ENCODE assay signal across 9 mouse cellular contexts in genomic region chr11:88071113-88071512, GRCm38 (mm10). TPM values are rescaled to one million over a fixed set of nuclear protein-coding genes. Genes with fewer than 3 reads are reported as not detected.
A peak's percentile ranks its signal among the peaks of the same experiment; 100 is the strongest.
DNase-seq lines count a peak whose midpoint lies in the region; ATAC-seq and TF ChIP-seq lines count a peak whose summit lies in the region.
"Had no signal": no experiment of that assay in that cellular context is flagged by ENCODE, and none has a peak within 500 bp of the region (broad histone marks: within the 10 kb centered on the region; RNA-seq: fewer than 3 reads in every experiment).

No protein-coding gene starts in this region.

- no peaks in the 10 kb centered on the region for H3K27me3 ChIP-seq in heart, embryonic 11.5 days (ENCODE audit: control insufficient read depth, insufficient read depth, low read length)
- no peaks in the 10 kb centered on the region for H3K27me3 ChIP-seq in embryonic facial prominence, embryonic 11.5 days (ENCODE audit: control insufficient read depth, insufficient read depth, low read length)
- H3K27me3 ChIP-seq in hindbrain, embryonic 14.5 days (ENCODE audit: control insufficient read depth, insufficient read depth, low read length), result no peaks in the 10 kb centered on the region
- H3K27me3 ChIP-seq in midbrain, embryonic 13.5 days, result no peaks in the 10 kb centered on the region
- H3K27me3 ChIP-seq in kidney, adult 2 months (replicated peaks; ENCODE audit: control insufficient read depth, insufficient read depth, low read length), result no peaks in the 10 kb centered on the region

- WGBS in heart, embryonic 11.5 days (ENCODE audit: insufficient replicate concordance), result 68% methylated on average over 5 of the region's 5 CpGs
- WGBS in embryonic facial prominence, embryonic 11.5 days, result 37% methylated on average over 5 of the region's 5 CpGs
- 41% methylated on average over 5 of the region's 5 CpGs for WGBS in hindbrain, embryonic 14.5 days
- WGBS in midbrain, embryonic 13.5 days, result 32% methylated on average over 5 of the region's 5 CpGs
- 20% methylated on average over 5 of the region's 5 CpGs for WGBS in kidney, adult 2 months

- peaks cover 18% of the 10 kb centered on the region for H3K4me1 ChIP-seq in heart, embryonic 11.5 days (ENCODE audit: control insufficient read depth, insufficient read depth, low read length)
- peaks cover 3% of the 10 kb centered on the region for H3K4me1 ChIP-seq in embryonic facial prominence, embryonic 11.5 days (ENCODE audit: control insufficient read depth, insufficient read depth, low read length)
- H3K4me1 ChIP-seq in hindbrain, embryonic 14.5 days (replicated peaks; ENCODE audit: control insufficient read depth, insufficient read depth, low read length), result peaks cover 47% of the 10 kb centered on the region
- H3K4me1 ChIP-seq in midbrain, embryonic 13.5 days (replicated peaks), result peaks cover 75% of the 10 kb centered on the region
- H3K4me1 ChIP-seq in kidney, adult 2 months (ENCODE audit: control insufficient read depth, insufficient read depth, low read length), result peaks cover 14% of the 10 kb centered on the region

- no peak for ATAC-seq in heart, embryonic 11.5 days (replicated peaks; ENCODE audit: insufficient number of reproducible peaks, low FRiP score, low TSS enrichment)
- no peak for ATAC-seq in embryonic facial prominence, embryonic 11.5 days (replicated peaks; ENCODE audit: insufficient number of reproducible peaks, low FRiP score, low TSS enrichment, low read depth)
- ATAC-seq in hindbrain, embryonic 14.5 days (ENCODE audit: low FRiP score), result no peak
- no peak for ATAC-seq in midbrain, embryonic 13.5 days

- no peak overlapping the region for H3K27ac ChIP-seq in heart, embryonic 11.5 days (ENCODE audit: low read depth, low read length)
- no peak overlapping the region for H3K27ac ChIP-seq in embryonic facial prominence, embryonic 11.5 days (replicated peaks; ENCODE audit: low read depth, low read length)
- no peak overlapping the region; the same call in 1 of the 2 replicates for H3K27ac ChIP-seq in hindbrain, embryonic 14.5 days
- no peak overlapping the region for H3K27ac ChIP-seq in midbrain, embryonic 13.5 days
- no peak overlapping the region for H3K27ac ChIP-seq in kidney, adult 2 months (ENCODE audit: insufficient read depth, low read depth, low read length)

- intact Hi-C loops in heart, postnatal 10 days (cut with DNase I), result loop anchor here (2.0 kb wide), 1 partner anchor 14 kb away; no protein-coding TSS in a partner anchor
- intact Hi-C loops in left cerebral cortex, postnatal 25 days (cut with DNase I), result loop anchor here (5.0 kb wide), 1 partner anchor 751 kb away; no protein-coding TSS in a partner anchor

- H3K9ac ChIP-seq in heart, embryonic 11.5 days (ENCODE audit: low read depth, low read length), result no peak overlapping the region
- H3K9ac ChIP-seq in embryonic facial prominence, embryonic 11.5 days (replicated peaks; ENCODE audit: low read length), result peak overlapping the region; percentile 23
- H3K9ac ChIP-seq in hindbrain, embryonic 14.5 days, result peak overlapping the region; percentile 96; the same call in 1 of the 2 replicates
- peak overlapping the region; percentile 19; the same call in 1 of the 2 replicates for H3K9ac ChIP-seq in midbrain, embryonic 13.5 days (replicated peaks)

- TF ChIP-seq POLR2A in kidney, adult 2 months (IDR thresholded peaks at IDR 0.05; ENCODE audit: low read depth, low read length), result no peak

- no peaks in the 10 kb centered on the region for H3K9me3 ChIP-seq in heart, embryonic 11.5 days (replicated peaks; ENCODE audit: control insufficient read depth, low read length)
- H3K9me3 ChIP-seq in embryonic facial prominence, embryonic 11.5 days (replicated peaks; ENCODE audit: control insufficient read depth, low read length), result no peaks in the 10 kb centered on the region
- no peaks in the 10 kb centered on the region for H3K9me3 ChIP-seq in hindbrain, embryonic 14.5 days (ENCODE audit: control insufficient read depth, low read length)
- H3K9me3 ChIP-seq in midbrain, embryonic 13.5 days, result no peaks in the 10 kb centered on the region

- peaks cover 6% of the 10 kb centered on the region for H3K36me3 ChIP-seq in heart, embryonic 11.5 days (ENCODE audit: control insufficient read depth, insufficient read depth, low read length)
- peaks cover 5% of the 10 kb centered on the region; the same call in 1 of the 2 replicates for H3K36me3 ChIP-seq in embryonic facial prominence, embryonic 11.5 days (replicated peaks; ENCODE audit: control insufficient read depth, insufficient read depth, low read depth, low read length)
- H3K36me3 ChIP-seq in hindbrain, embryonic 14.5 days (replicated peaks; ENCODE audit: control insufficient read depth, insufficient read depth), result peaks cover 31% of the 10 kb centered on the region
- H3K36me3 ChIP-seq in midbrain, embryonic 13.5 days, result peaks cover 26% of the 10 kb centered on the region
- H3K36me3 ChIP-seq in kidney, adult 2 months (ENCODE audit: control insufficient read depth, insufficient read depth, low read length), result peaks cover 2% of the 10 kb centered on the region; the same call in 1 of the 2 replicates

- H3K4me3 ChIP-seq in heart, embryonic 11.5 days (ENCODE audit: low read depth, low read length), result no peak overlapping the region
- H3K4me3 ChIP-seq in embryonic facial prominence, embryonic 11.5 days (ENCODE audit: low read depth, low read length), result peak overlapping the region; percentile 18
- H3K4me3 ChIP-seq in hindbrain, embryonic 14.5 days (replicated peaks; ENCODE audit: low read length), result peak overlapping the region; percentile 81
- peak overlapping the region; percentile 99 for H3K4me3 ChIP-seq in midbrain, embryonic 13.5 days (replicated peaks)
- H3K4me3 ChIP-seq in kidney, adult 2 months (ENCODE audit: insufficient read depth, low read depth, low read length), result no peak overlapping the region

- peak overlapping the region; percentile 94 for H3K4me2 ChIP-seq in heart, embryonic 11.5 days
- H3K4me2 ChIP-seq in embryonic facial prominence, embryonic 11.5 days (ENCODE audit: low read depth, low read length), result peak overlapping the region; percentile 79
- H3K4me2 ChIP-seq in hindbrain, embryonic 14.5 days (replicated peaks), result peak overlapping the region; percentile 84
- peak overlapping the region; percentile 80 for H3K4me2 ChIP-seq in midbrain, embryonic 13.5 days (replicated peaks)

- no peak for TF ChIP-seq CTCF in kidney, adult 2 months (conservative IDR thresholded peaks at IDR 0.05; ENCODE audit: insufficient read depth, insufficient read length, low read depth, low read length)

- DNase-seq in heart, postnatal 10 days, result no peak
- no peak for DNase-seq in embryonic facial prominence, embryonic 11.5 days (ENCODE audit: low spot score)
- no peak for DNase-seq in hindbrain, embryonic 14.5 days (ENCODE audit: low spot score)
- no peak for DNase-seq in left cerebral cortex, postnatal 25 days (ENCODE audit: low spot score in 2 of 2)
- no peak for DNase-seq in urinary bladder, postnatal 4 days (ENCODE audit: low spot score in 2 of 2)
- no peak for DNase-seq in kidney, adult 2 months
- DNase-seq: cerebellum, adult 11 months had no signal

RNA-seq across cellular contexts. Expression of gene Vezf1, which starts 3.0 kb away (rescaled TPM):
- polyA plus RNA-seq in heart, embryonic 11.5 days (2014; fragmentation: Nextera tagmentation; extraction: Ambion mirVana), result 24.8 and 26.4 TPM in 2 replicates
- 10 to 100 TPM; 44.9 to 45.7 TPM for total RNA-seq in heart, postnatal 10 days (2021)
- polyA plus RNA-seq in embryonic facial prominence, embryonic 11.5 days (2014; fragmentation: Nextera tagmentation; extraction: Ambion mirVana), result 63.1 and 69.3 TPM in 2 replicates
- 48.3 and 50.2 TPM in 2 replicates for polyA plus RNA-seq in hindbrain, embryonic 14.5 days (2014; fragmentation: Nextera tagmentation; extraction: Ambion mirVana)
- 67.2 and 70.1 TPM in 2 replicates for polyA plus RNA-seq in midbrain, embryonic 13.5 days (2015; fragmentation: Nextera tagmentation; extraction: Ambion mirVana)
- 10 to 100 TPM; 23.6 to 25.8 TPM for total RNA-seq in left cerebral cortex, postnatal 25 days (2021)
- 17.9 and 21.4 TPM in 2 replicates for polyA plus RNA-seq in kidney, adult 2 months (2012; rRNA removed)

RNA-seq across cellular contexts. Expression of gene Srsf1, which starts 23.9 kb away (rescaled TPM):
- 205 and 242 TPM in 2 replicates for polyA plus RNA-seq in heart, embryonic 11.5 days (2014; fragmentation: Nextera tagmentation; extraction: Ambion mirVana)
- total RNA-seq in heart, postnatal 10 days (2021), result 100 to 1,000 TPM; 156 to 160 TPM
- 525 and 569 TPM in 2 replicates for polyA plus RNA-seq in embryonic facial prominence, embryonic 11.5 days (2014; fragmentation: Nextera tagmentation; extraction: Ambion mirVana)
- 252 and 290 TPM in 2 replicates for polyA plus RNA-seq in hindbrain, embryonic 14.5 days (2014; fragmentation: Nextera tagmentation; extraction: Ambion mirVana)
- 313 and 341 TPM in 2 replicates for polyA plus RNA-seq in midbrain, embryonic 13.5 days (2015; fragmentation: Nextera tagmentation; extraction: Ambion mirVana)
- total RNA-seq in left cerebral cortex, postnatal 25 days (2021), result 100 to 1,000 TPM; 177 to 190 TPM
- 56.6 and 59.8 TPM in 2 replicates for polyA plus RNA-seq in kidney, adult 2 months (2012; rRNA removed)

RNA-seq across cellular contexts. Expression of gene Cuedc1, which starts 26.7 kb away (rescaled TPM):
- polyA plus RNA-seq in heart, embryonic 11.5 days (2014; fragmentation: Nextera tagmentation; extraction: Ambion mirVana), result 11.6 and 11.7 TPM in 2 replicates
- total RNA-seq in heart, postnatal 10 days (2021), result 10 to 100 TPM; 45.6 to 48.4 TPM
- 11.2 and 13.1 TPM in 2 replicates for polyA plus RNA-seq in embryonic facial prominence, embryonic 11.5 days (2014; fragmentation: Nextera tagmentation; extraction: Ambion mirVana)
- polyA plus RNA-seq in hindbrain, embryonic 14.5 days (2014; fragmentation: Nextera tagmentation; extraction: Ambion mirVana), result 32.4 and 37.8 TPM in 2 replicates
- polyA plus RNA-seq in midbrain, embryonic 13.5 days (2015; fragmentation: Nextera tagmentation; extraction: Ambion mirVana), result 40.6 and 46.1 TPM in 2 replicates
- total RNA-seq in left cerebral cortex, postnatal 25 days (2021), result 10 to 100 TPM; 28.7 to 29.5 TPM
- polyA plus RNA-seq in kidney, adult 2 months (2012; rRNA removed), result 16.5 and 18.5 TPM in 2 replicates

Comparison
In these comparisons a context has a peak if more than half of its experiments do, and no peak if none do; other contexts are left out.
1. H3K4me3 ChIP-seq: peak in embryonic facial prominence, embryonic 11.5 days (single experiment), hindbrain, embryonic 14.5 days (single experiment) and midbrain, embryonic 13.5 days (single experiment); none in heart, embryonic 11.5 days (single experiment) and kidney, adult 2 months (single experiment).
2. Peak in every context shown above with its lines, with median percentiles within 50 percentile points of each other: H3K4me2 ChIP-seq.